Mouse (Mus musculus): Measurements from ENCODE around the gene Cep70.

Gene Cep70

GRCm38 (mm10) chr9:99243190-99243894 lies at the start of gene Cep70:
Gene Cep70, plus strand, starts transcription at chr9:99243367.
- DNase-seq (ENCODE audit: low spot score): peak; percentile 97

GRCm38 (mm10) chr9:99212643-99213042 lies 30.5 kb upstream of the Cep70 start:
- no peak for DNase-seq (ENCODE audit: low spot score)

GRCm38 (mm10) chr9:99216182-99216581 lies 27.0 kb upstream of the Cep70 start:
- DNase-seq (ENCODE audit: low spot score): no peak

GRCm38 (mm10) chr9:99217999-99218719 lies 25.0 kb upstream of the Cep70 start:
- DNase-seq (ENCODE audit: low spot score): peak; percentile 30

GRCm38 (mm10) chr9:99221636-99222035 lies 21.5 kb upstream of the Cep70 start:
- DNase-seq (ENCODE audit: low spot score): no peak

GRCm38 (mm10) chr9:99224583-99224982 lies 18.6 kb upstream of the Cep70 start:
- no peak for DNase-seq (ENCODE audit: low spot score)

- DNase-seq (ENCODE audit: low spot score): no peak
Observed at GRCm38 (mm10) chr9:99229450-99229849, 13.7 kb upstream of the Cep70 start.

GRCm38 (mm10) chr9:99237139-99237538 lies 6.0 kb upstream of the Cep70 start, which contains the start of gene Faiml:
Gene Faiml, minus strand, starts transcription at chr9:99237239.
- no peak for DNase-seq (ENCODE audit: low spot score)

- no peak for DNase-seq (ENCODE audit: low spot score)
Observed at GRCm38 (mm10) chr9:99238276-99238675, 4.9 kb upstream of the Cep70 start.

- no peak for DNase-seq (ENCODE audit: low spot score)
Observed at GRCm38 (mm10) chr9:99239256-99239655, 3.9 kb upstream of the Cep70 start.

GRCm38 (mm10) chr9:99240571-99240970 lies 2.6 kb upstream of the Cep70 start:
- DNase-seq (ENCODE audit: low spot score): no peak

GRCm38 (mm10) chr9:99242035-99242434 lies 1.1 kb upstream of the Cep70 start:
- DNase-seq (ENCODE audit: low spot score): peak; percentile 34

GRCm38 (mm10) chr9:99242533-99243189 lies 506 bp upstream of the Cep70 start:
- DNase-seq (ENCODE audit: low spot score): no peak

GRCm38 (mm10) chr9:99243895-99244293 lies 727 bp downstream of the Cep70 start:
- no peak for DNase-seq (ENCODE audit: low spot score)

- DNase-seq (ENCODE audit: low spot score): no peak
Observed at GRCm38 (mm10) chr9:99248304-99248703, 5.1 kb downstream of the Cep70 start.

GRCm38 (mm10) chr9:99248906-99249305 lies 5.7 kb downstream of the Cep70 start:
- no peak for DNase-seq (ENCODE audit: low spot score)

- no peak for DNase-seq (ENCODE audit: low spot score)
Observed at GRCm38 (mm10) chr9:99253861-99254260, 10.7 kb downstream of the Cep70 start.

- no peak for DNase-seq (ENCODE audit: low spot score)
Observed at GRCm38 (mm10) chr9:99256206-99256605, 13.0 kb downstream of the Cep70 start.

- DNase-seq (ENCODE audit: low spot score): no peak
Observed at GRCm38 (mm10) chr9:99256821-99257220, 13.7 kb downstream of the Cep70 start.

GRCm38 (mm10) chr9:99258891-99259290 lies 15.7 kb downstream of the Cep70 start:
- no peak for DNase-seq (ENCODE audit: low spot score)

- DNase-seq (ENCODE audit: low spot score): no peak
Observed at GRCm38 (mm10) chr9:99304296-99304695, 61.1 kb downstream of the Cep70 start.

- DNase-seq (ENCODE audit: low spot score): no peak
Observed at GRCm38 (mm10) chr9:99306226-99306625, 63.1 kb downstream of the Cep70 start.

Data from urinary bladder, postnatal 14 days (tissue).